23 mouse cellular contexts compared by ENCODE assay signal in the genomic region with DNA sequence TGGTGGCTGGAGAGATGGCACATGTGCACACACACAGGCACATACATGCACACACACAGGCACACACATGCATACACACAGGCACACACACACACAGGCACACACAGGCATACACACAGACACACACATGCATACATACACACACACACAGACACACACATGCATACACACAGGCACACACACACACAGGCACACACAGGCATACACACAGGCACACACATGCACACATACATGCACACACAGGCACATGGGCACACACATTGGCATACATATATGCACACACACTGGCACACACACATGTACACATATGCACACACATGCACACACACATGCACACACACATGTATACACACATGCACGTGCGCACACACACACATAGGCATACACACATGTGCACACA.
"Had no signal": no experiment of that assay in that cellular context is flagged by ENCODE, and none has a peak within 500 bp of the region (broad histone marks: within the 10 kb centered on the region; RNA-seq: fewer than 3 reads in every experiment).

No protein-coding gene starts in this region.

- H3K4me3 ChIP-seq: heart, adult 2 months; heart, embryonic 13.5 days; heart, embryonic 15.5 days; kidney, embryonic 15.5 days; limb, embryonic 13.5 days; limb, embryonic 15.5 days; liver, embryonic 12.5 days had no signal

- H3K9ac ChIP-seq: heart, embryonic 13.5 days; heart, embryonic 15.5 days; hindbrain, embryonic 14.5 days; kidney, embryonic 15.5 days; limb, embryonic 13.5 days; limb, embryonic 15.5 days; liver, embryonic 12.5 days had no signal

- DNase-seq: gastrocnemius, postnatal 14 days; gastrocnemius, postnatal 36 days; heart, adult 11 months; heart, adult 2 months; heart, postnatal 14 days; heart, postnatal 36 days; kidney, adult 11 months; kidney, adult 2 months; kidney, adult 9 months; kidney, postnatal 14 days; kidney, postnatal 36 days; layer of hippocampus, adult 9-11 months; left cerebral cortex, postnatal 4 days had no signal

- H3K4me2 ChIP-seq: heart, embryonic 11.5 days; heart, embryonic 13.5 days; heart, embryonic 15.5 days; hindbrain, embryonic 14.5 days; kidney, embryonic 15.5 days; limb, embryonic 13.5 days; limb, embryonic 15.5 days; liver, embryonic 12.5 days had no signal

- ATAC-seq: hindbrain, postnatal 0 days; liver, embryonic 12.5 days had no signal

- H3K27ac ChIP-seq: heart, adult 2 months; heart, embryonic 13.5 days; heart, embryonic 15.5 days; hindbrain, embryonic 14.5 days; hindbrain, postnatal 0 days; kidney, embryonic 15.5 days; kidney, postnatal 0 days; limb, embryonic 13.5 days; liver, embryonic 12.5 days had no signal

- H3K9me3 ChIP-seq: heart, embryonic 13.5 days; heart, embryonic 15.5 days; kidney, embryonic 15.5 days; limb, embryonic 13.5 days; limb, embryonic 15.5 days; liver, embryonic 12.5 days had no signal

- H3K27me3 ChIP-seq: heart, embryonic 13.5 days; heart, embryonic 15.5 days; kidney, embryonic 15.5 days; limb, embryonic 13.5 days; limb, embryonic 15.5 days; liver, embryonic 12.5 days had no signal

- H3K36me3 ChIP-seq: heart, embryonic 13.5 days; heart, embryonic 15.5 days; kidney, embryonic 15.5 days; limb, embryonic 13.5 days; limb, embryonic 15.5 days; liver, embryonic 12.5 days had no signal

- H3K4me1 ChIP-seq: heart, embryonic 15.5 days; kidney, embryonic 15.5 days; liver, embryonic 12.5 days had no signal
